Mouse (Mus musculus) liver, embryonic 16.5 days (tissue): ENCODE measurements around the gene Nfib. TPM values are rescaled to one million over a fixed set of nuclear protein-coding genes. Genes with fewer than 3 reads are reported as not detected.

Source experiments
- ATAC-seq: fragments of 200-750 bp; cut with Nextera tagmentation; 2 replicates; pipeline ENCODE4 v1.8.0; 2017; ENCODE audit warnings: low read depth, mild to moderate bottlenecking, moderate number of reproducible peaks, moderate library complexity
- H3K27ac ChIP-seq: fragments of 300-500 bp; sonication (generic); 2 replicates; pipeline ENCODE4 v1.5.1; 2014; ENCODE audit warnings: mild to moderate bottlenecking, low read length
- H3K27me3 ChIP-seq: fragments of 300-500 bp; sonication (generic); 2 replicates; pipeline ENCODE4 v1.6.1; 2014; ENCODE audit warnings: low read depth, low read length, mixed read lengths; ENCODE audit not compliant: control insufficient read depth, insufficient read depth
- H3K36me3 ChIP-seq: fragments of 300-500 bp; sonication (generic); 2 replicates; pipeline ENCODE4 v1.6.1; 2014; ENCODE audit warnings: mild to moderate bottlenecking; ENCODE audit not compliant: control insufficient read depth, insufficient read depth
- H3K4me1 ChIP-seq: fragments of 300-500 bp; sonication (generic); 2 replicates; pipeline ENCODE4 v1.6.1; 2014; ENCODE audit warnings: low read depth, low read length, mixed read lengths; ENCODE audit not compliant: control insufficient read depth
- H3K4me2 ChIP-seq: fragments of 300-500 bp; sonication (generic); 2 replicates; pipeline ENCODE4 v1.6.1; 2014; ENCODE audit warnings: low read depth, low read length, mixed read lengths
- H3K4me3 ChIP-seq: fragments of 300-500 bp; sonication (generic); 2 replicates; pipeline ENCODE4 v1.5.1; 2014; ENCODE audit warnings: low read depth, mild to moderate bottlenecking, low read length
- H3K9ac ChIP-seq: fragments of 300-500 bp; sonication (generic); 2 replicates; pipeline ENCODE4 v1.6.1; 2014; ENCODE audit warnings: low read depth, low read length
- H3K9me3 ChIP-seq: fragments of 300-500 bp; sonication (generic); replicated peaks from 2 replicates; pipeline ENCODE4 v1.6.1; 2016; ENCODE audit warnings: low read length; ENCODE audit not compliant: control insufficient read depth
- WGBS: fragments of 180-500 bp; shearing (Covaris S2); extraction: QIAGEN DNeasy Blood & Tissue Kit; methylation state at CpG from one replicate; pipeline ENCODE4 v1.1.7; 2014; ENCODE audit not compliant: insufficient replicate concordance; 5-methylcytosine and 5-hydroxymethylcytosine counted together
- polyA plus RNA-seq: library from polyadenylated mRNA; unstranded; fragments of >200 nt; fragmentation: Nextera tagmentation; extraction: Ambion mirVana; gene quantifications from 2 replicates; pipeline ENCODE4 v1.2.1, GENCODE M21; 2015

Gene Nfib
- polyA plus RNA-seq, 1 experiment from 2014 or later = 5.4 TPM

DNA sequence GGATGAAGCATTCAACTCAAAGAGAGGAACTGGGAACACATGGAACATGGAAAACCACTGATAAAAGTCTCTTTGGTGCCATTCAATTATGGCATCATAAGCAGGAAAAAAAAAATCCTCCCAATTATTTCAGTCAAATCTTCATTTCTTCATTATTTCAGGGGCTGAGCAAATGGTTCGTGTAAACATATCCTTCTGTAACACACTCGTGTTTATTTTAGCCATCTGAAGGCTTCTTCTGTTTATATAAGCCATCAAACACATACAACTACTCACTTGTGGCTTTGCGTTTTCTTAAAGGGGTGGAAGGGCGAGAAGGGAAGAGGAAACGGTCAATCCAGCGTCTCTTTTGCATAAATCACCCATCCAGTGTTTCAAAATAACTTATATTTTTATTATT is 399.5 kb downstream of the Nfib start:
- WGBS = 34% methylated on average over 6 of the region's 6 CpGs
- no peak for ATAC-seq
- Histone ChIP-seq H3K4me1 (no peaks in the 10 kb centered on the region), H3K4me2 (no peak overlapping the region), H3K36me3 (no peaks in the 10 kb centered on the region), H3K9ac (no peak overlapping the region), H3K4me3 (no peak overlapping the region), H3K27me3 (no peaks in the 10 kb centered on the region), H3K27ac (no peak overlapping the region), H3K9me3 (no peaks in the 10 kb centered on the region)

DNA sequence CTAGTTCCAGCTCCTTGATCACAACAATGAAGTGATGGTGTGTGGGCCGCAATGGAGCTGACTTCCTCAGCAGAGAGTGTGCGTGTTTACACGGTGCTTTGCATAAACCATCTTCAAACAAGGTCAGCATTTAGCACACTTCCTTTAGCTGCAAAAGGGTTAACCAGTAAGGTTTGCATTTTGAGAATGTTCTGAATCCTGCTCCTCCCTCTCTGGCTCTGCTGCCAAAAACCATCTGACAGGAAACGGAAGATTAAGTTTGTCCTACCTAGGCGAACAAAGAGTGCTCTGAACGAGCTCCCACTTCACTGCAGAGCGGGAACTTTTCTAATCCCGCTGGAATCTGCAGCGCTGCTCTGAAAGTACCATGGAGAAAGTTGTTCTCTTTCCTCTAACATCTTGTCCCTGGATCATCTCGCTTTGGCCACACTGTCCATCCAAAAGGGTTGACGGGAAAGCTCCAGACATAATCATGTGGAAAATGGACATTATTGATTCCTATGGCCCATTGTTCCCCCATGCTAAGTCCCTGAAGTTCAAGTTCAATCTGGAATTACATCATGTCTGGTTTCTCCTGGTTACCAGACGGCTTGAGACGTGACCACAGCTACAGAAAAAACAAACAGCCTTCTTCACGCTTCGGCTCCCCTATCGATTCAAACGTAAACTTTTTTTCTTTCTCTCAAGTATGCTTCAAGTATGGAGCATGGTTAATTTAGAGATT is 401.2 kb downstream of the Nfib start:
- Histone ChIP-seq H3K4me2 (no peak overlapping the region), H3K36me3 (no peaks in the 10 kb centered on the region), H3K27me3 (no peaks in the 10 kb centered on the region), H3K4me1 (no peaks in the 10 kb centered on the region), H3K4me3 (no peak overlapping the region), H3K9me3 (no peaks in the 10 kb centered on the region), H3K9ac (no peak overlapping the region), H3K27ac (no peak overlapping the region)
- no peak for ATAC-seq
- 26% methylated on average over 17 of the region's 17 CpGs for WGBS

DNA sequence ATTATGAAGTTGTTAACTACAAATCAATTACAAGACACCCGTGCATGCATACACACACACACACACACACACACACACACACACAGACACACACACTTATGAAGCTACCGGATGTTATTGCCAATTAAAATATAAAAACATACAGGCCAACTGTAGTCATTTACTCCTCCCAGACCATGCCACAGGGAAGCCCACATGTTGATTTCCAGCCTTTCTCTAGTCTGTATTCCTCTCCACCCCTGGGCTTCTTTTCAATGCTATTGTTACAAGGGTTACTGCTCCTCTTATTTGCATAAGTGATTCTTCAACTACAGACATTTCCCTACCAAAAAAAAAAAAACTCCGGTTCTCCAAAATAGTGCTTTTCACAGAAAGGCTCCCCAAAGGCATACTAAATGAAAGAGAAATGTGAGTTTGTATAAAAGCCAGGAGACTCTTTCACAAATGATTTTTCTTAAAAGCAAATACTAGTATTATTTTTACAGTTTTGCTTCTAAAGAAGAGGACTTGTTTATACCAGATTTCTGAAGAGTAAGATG is 402.1 kb downstream of the Nfib start:
- H3K9me3 ChIP-seq = no peaks in the 10 kb centered on the region
- H3K4me2 ChIP-seq = no peak overlapping the region
- no peak for ATAC-seq
- H3K27me3 ChIP-seq = no peaks in the 10 kb centered on the region
- H3K27ac ChIP-seq = no peak overlapping the region
- no peak overlapping the region for H3K9ac ChIP-seq
- H3K4me1 ChIP-seq = no peaks in the 10 kb centered on the region
- no peak overlapping the region for H3K4me3 ChIP-seq
- 54% methylated on average over 3 of the region's 3 CpGs for WGBS
- H3K36me3 ChIP-seq = no peaks in the 10 kb centered on the region

DNA sequence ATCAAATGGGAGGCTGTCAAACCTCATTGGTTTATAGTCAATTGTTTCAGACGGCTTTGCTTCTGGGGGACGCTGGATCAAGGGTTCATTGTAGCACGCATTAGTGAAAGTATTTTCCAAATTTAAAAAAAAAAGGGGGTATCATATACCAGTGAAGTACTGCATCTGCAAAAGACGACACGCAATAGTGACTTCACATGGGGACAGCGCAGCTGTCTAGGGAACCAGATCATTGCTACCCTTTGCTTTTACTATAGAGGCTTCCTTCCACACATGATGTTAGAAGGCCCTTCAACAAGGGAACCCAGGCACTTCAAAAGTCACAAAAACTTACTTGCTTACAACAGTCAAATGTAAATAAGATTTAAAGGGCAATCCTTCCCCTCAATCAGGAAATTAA is 402.6 kb downstream of the Nfib start:
- Histone ChIP-seq H3K4me3 (no peak overlapping the region), H3K36me3 (no peaks in the 10 kb centered on the region), H3K9ac (no peak overlapping the region), H3K4me1 (no peaks in the 10 kb centered on the region), H3K9me3 (no peaks in the 10 kb centered on the region), H3K4me2 (no peak overlapping the region), H3K27ac (no peak overlapping the region), H3K27me3 (no peaks in the 10 kb centered on the region)
- no peak for ATAC-seq
- 74% methylated on average over 6 of the region's 6 CpGs for WGBS

DNA sequence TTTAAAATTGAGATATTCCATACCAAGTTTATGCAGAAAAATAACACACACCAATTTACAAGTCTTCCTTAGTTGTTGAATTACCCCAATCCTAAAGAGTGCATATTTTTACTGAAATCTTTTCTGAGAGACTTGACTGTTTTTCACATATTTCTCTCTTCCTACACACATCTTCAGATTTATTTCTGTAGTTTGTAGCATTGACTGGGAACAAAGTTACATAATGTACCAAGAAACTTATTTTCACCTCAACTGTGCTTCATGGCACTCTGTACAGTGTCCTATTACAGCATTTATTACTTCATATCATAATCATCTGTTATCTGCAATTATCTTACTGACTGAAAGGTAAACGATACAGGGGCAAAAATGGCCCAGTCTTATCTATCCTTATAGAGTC is 406.9 kb downstream of the Nfib start:
- Histone ChIP-seq H3K27ac (no peak overlapping the region), H3K36me3 (no peaks in the 10 kb centered on the region; the same call in 1 of the 2 replicates), H3K27me3 (no peaks in the 10 kb centered on the region), H3K4me1 (no peaks in the 10 kb centered on the region), H3K9ac (no peak overlapping the region), H3K4me2 (no peak overlapping the region), H3K9me3 (no peaks in the 10 kb centered on the region), H3K4me3 (no peak overlapping the region)
- whole genome bisulfite sequencing = 45% methylated on average over 1 of the region's 1 CpGs
- ATAC-seq = no peak

DNA sequence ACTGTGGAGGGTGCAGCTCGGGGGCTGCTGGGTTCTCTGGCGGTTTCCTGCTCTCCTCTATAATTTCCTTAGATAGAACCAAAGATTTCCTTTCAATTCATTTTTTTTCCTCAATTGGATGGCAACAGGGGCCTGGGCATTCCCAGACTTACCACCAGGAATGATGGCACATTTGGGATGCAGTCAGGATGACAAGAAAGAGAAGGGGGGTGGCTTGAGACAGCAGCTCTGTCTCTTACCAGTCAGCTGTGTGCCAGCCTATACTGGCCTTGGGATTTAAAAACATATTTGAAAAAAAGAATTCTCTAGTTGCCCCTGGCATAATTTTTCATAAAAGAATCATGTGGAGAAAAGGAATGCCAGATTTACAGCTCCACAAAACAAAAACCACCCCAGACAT is 408.0 kb downstream of the Nfib start:
- no peak overlapping the region for H3K27ac ChIP-seq
- no peaks in the 10 kb centered on the region for H3K27me3 ChIP-seq
- WGBS = 52% methylated on average over 2 of the region's 2 CpGs
- no peaks in the 10 kb centered on the region; the same call in 1 of the 2 replicates for H3K36me3 ChIP-seq
- H3K4me1 ChIP-seq = no peaks in the 10 kb centered on the region
- ATAC-seq = no peak
- H3K4me2 ChIP-seq = no peak overlapping the region
- H3K9ac ChIP-seq = no peak overlapping the region
- H3K4me3 ChIP-seq = no peak overlapping the region
- H3K9me3 ChIP-seq = no peaks in the 10 kb centered on the region

DNA sequence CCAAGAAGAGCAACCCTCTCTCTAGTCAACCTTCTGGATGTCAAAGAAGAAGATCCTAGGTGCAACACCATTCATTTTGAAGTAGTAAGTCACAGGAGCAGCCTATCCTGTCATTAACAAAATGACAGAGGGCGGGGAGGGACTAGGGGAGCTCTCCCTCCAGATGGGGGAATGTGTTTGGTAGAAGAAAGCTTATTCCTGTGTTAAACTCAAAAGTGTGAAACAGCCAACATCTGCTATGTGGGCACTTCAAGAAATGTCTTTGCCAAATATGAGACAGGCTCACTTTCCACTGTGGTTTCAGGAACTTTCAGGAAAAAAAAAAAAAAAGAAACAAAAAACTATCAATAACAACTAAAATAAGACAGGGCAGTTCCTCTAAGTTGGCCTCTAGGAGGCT is 411.5 kb downstream of the Nfib start:
- H3K27me3 ChIP-seq = no peaks in the 10 kb centered on the region
- H3K4me2 ChIP-seq = no peak overlapping the region
- H3K9ac ChIP-seq = no peak overlapping the region
- WGBS = 63% methylated on average over 1 of the region's 1 CpGs
- H3K9me3 ChIP-seq = no peaks in the 10 kb centered on the region
- no peak for ATAC-seq
- H3K36me3 ChIP-seq = no peaks in the 10 kb centered on the region; the same call in 1 of the 2 replicates
- H3K4me3 ChIP-seq = no peak overlapping the region
- no peak overlapping the region for H3K27ac ChIP-seq
- H3K4me1 ChIP-seq = no peaks in the 10 kb centered on the region

DNA sequence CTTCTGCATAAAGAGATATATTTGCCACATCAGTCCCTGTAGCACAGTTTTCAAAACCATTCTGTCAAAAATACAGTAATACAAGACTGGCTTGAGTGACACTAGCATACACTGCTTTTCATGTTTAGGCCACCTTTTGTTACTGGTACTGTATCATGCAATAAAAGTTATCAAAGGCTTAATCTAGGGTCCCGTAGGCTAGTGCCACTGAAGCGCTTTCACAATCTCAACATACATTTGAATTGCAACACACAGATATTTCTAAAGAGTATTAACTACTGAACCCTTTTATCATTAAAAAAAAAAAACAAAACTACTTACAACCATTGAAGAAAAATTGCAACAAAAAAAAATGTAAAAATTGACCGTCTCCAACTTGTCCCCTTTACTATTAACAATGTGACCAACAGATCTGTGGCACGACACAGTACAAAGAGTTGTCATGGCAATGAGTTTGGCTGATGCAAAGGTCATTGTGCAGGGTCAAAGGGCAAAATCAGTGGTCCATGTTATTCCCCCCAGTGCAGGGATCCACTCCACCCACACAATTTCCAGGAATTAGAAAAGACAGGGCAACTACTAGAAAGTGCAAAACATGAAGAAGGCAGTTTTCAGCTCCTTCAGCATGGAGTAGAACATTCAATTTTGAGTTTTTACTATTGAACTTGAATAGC is 414.2 kb downstream of the Nfib start:
- H3K36me3 ChIP-seq = no peaks in the 10 kb centered on the region; the same call in 1 of the 2 replicates
- no peak overlapping the region for H3K9ac ChIP-seq
- H3K4me2 ChIP-seq = no peak overlapping the region
- ATAC-seq = peak; percentile 61; the same call in 1 of the 2 replicates
- no peak overlapping the region for H3K4me3 ChIP-seq
- H3K27ac ChIP-seq = no peak overlapping the region
- no peaks in the 10 kb centered on the region for H3K4me1 ChIP-seq
- WGBS = 61% methylated on average over 4 of the region's 4 CpGs
- H3K9me3 ChIP-seq = no peaks in the 10 kb centered on the region
- no peaks in the 10 kb centered on the region for H3K27me3 ChIP-seq

DNA sequence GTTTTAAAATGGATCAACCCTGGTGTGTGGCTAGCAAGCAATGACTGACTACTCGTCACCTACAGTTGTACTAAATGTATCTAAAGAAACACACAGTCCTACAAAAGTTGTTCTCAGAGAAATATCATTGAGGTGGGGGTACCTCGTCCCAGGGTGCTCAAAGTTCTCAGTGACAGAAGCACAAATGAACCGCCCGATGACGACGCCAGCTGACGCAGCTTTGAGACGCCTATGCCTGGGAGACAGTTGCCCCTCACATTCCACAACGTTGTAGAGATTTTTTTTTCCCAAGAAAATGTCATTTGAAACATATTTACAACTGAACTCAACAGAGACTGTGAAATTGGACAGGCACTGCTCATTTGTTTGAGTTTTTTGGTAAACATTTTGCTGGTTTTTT is 414.9 kb downstream of the Nfib start:
- H3K27ac ChIP-seq = no peak overlapping the region
- no peak overlapping the region for H3K4me3 ChIP-seq
- 66% methylated on average over 9 of the region's 9 CpGs for WGBS
- H3K9ac ChIP-seq = no peak overlapping the region
- H3K4me1 ChIP-seq = no peaks in the 10 kb centered on the region
- no peak for ATAC-seq
- no peak overlapping the region for H3K4me2 ChIP-seq
- H3K36me3 ChIP-seq = no peaks in the 10 kb centered on the region
- no peaks in the 10 kb centered on the region for H3K27me3 ChIP-seq
- H3K9me3 ChIP-seq = no peaks in the 10 kb centered on the region
